Mouse (Mus musculus): ENCODE results near the gene Myl9.
"Not testable (repeated sequence)": the region's sequence is repeated elsewhere in the genome, so short reads cannot be mapped to it uniquely, and the experiment has no call there.

DNA sequence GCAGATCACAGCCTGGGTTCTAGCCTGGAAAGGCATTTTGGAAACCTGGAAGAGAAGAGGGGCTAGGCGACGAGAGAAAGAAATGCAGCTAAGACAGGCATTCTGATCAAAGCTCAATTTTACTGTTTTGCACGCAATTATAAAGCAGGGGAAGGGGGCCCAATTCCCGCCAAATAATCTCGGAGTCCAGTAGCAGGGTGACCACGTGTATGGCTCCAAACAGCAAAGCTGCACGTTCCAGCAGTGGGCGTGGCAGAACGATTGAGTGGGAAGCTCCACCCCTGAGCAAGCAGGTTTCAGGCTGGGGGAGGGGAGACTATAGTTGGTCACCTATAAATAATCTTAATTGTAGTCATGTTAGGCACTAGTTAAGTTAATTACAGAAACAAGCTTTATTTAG lies 26.9 kb downstream of the Myl9 start:
- TF ChIP-seq CTCF (conservative IDR thresholded peaks at IDR 0.05; ENCODE audit: insufficient read depth, insufficient read length, low read depth, low read length); POLR2A (IDR thresholded peaks at IDR 0.05; ENCODE audit: low read depth, low read length): not testable (repeated sequence)
